Mouse (Mus musculus) induced T-regulatory cell, adult 2 months (primary cell): ENCODE results near the gene Arf6.
"Not testable (repeated sequence)": the region's sequence is repeated elsewhere in the genome, so short reads cannot be mapped to it uniquely, and the experiment has no call there.

Source experiments
- DNase-seq: peaks from one replicate; pipeline ENCODE4 v3.0.0-alpha.2; 2012; ENCODE audit warnings: low read depth

The Arf6 gene

GRCm38 (mm10) chr12:69371854-69372671, at the start of gene Arf6, which contains the start of gene Gm9887:
Gene Arf6, plus strand, starts transcription at chr12:69372150.
Gene Gm9887, minus strand, starts transcription at chr12:69372458.
- peak; percentile 99 for DNase-seq

GRCm38 (mm10) chr12:69331187-69331586, 40.8 kb upstream of the Arf6 start:
- DNase-seq = no peak

- no peak for DNase-seq
Observed at GRCm38 (mm10) chr12:69332147-69332546, 39.8 kb upstream of the Arf6 start.

- peak; percentile 80 for DNase-seq
Observed at GRCm38 (mm10) chr12:69333547-69333946, 38.4 kb upstream of the Arf6 start.

GRCm38 (mm10) chr12:69349928-69350327, 22.0 kb upstream of the Arf6 start:
- DNase-seq = no peak

GRCm38 (mm10) chr12:69351685-69352084, 20.3 kb upstream of the Arf6 start:
- peak; percentile 61 for DNase-seq

GRCm38 (mm10) chr12:69356546-69357299, 15.2 kb upstream of the Arf6 start, which contains the start of gene Nemf:
Gene Nemf, minus strand, starts transcription at chr12:69357165.
- DNase-seq = peak; percentile 93

GRCm38 (mm10) chr12:69357300-69357646, 14.7 kb upstream of the Arf6 start:
- DNase-seq = no peak

GRCm38 (mm10) chr12:69360655-69360996, 11.3 kb upstream of the Arf6 start:
- peak; percentile 93 for DNase-seq

- peak; percentile 99 for DNase-seq
Observed at GRCm38 (mm10) chr12:69360997-69361899, 10.7 kb upstream of the Arf6 start.

GRCm38 (mm10) chr12:69361919-69362318, 10.0 kb upstream of the Arf6 start:
- no peak for DNase-seq

- DNase-seq = no peak
Observed at GRCm38 (mm10) chr12:69362388-69362787, 9.6 kb upstream of the Arf6 start.

GRCm38 (mm10) chr12:69363110-69363509, 8.8 kb upstream of the Arf6 start:
- DNase-seq = not testable (repeated sequence)

- peak; percentile 92 for DNase-seq
Observed at GRCm38 (mm10) chr12:69363899-69364762, 7.8 kb upstream of the Arf6 start.

- DNase-seq = no peak
Observed at GRCm38 (mm10) chr12:69365757-69366156, 6.2 kb upstream of the Arf6 start.

- DNase-seq = peak; percentile 75
Observed at GRCm38 (mm10) chr12:69366424-69366823, 5.5 kb upstream of the Arf6 start.

GRCm38 (mm10) chr12:69367557-69367956, 4.4 kb upstream of the Arf6 start:
- DNase-seq = no peak

- DNase-seq = no peak
Observed at GRCm38 (mm10) chr12:69370936-69371335, 1.0 kb upstream of the Arf6 start.

GRCm38 (mm10) chr12:69371421-69371853, 513 bp upstream of the Arf6 start:
- DNase-seq = peak; percentile 92

GRCm38 (mm10) chr12:69372731-69373331, 881 bp downstream of the Arf6 start:
- peak; percentile 65 for DNase-seq
